Mouse (Mus musculus): Measurements from ENCODE around the gene Akp3. TPM values are rescaled to one million over a fixed set of nuclear protein-coding genes. Genes with fewer than 3 reads are reported as not detected.

The Akp3 gene
- total RNA-seq (2021), result not detected

DNA sequence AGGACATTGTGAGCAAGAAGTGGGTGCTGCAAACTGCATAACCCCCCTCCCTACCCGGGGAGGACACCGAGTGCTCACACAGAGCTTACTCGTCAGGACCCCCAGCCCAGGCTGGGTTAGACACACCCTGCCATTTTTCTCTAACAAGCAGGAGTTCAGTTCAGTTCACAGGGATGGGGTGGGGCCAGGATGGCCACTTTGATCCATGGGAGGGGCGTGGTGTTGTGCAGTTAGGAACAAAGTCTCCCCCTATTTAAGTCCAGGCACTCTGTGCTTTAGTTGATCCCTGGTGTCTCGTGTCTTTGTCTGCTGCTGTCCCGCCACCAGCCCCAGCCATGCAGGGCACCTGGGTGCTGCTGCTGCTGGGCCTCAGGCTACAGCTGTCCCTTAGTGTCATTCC lies at the start of gene Akp3:
Gene Akp3, plus strand, starts transcription at position 301 of the 400 bp plus-strand sequence.
- intact Hi-C loops (cut with DNase I), result no loop called here

DNA sequence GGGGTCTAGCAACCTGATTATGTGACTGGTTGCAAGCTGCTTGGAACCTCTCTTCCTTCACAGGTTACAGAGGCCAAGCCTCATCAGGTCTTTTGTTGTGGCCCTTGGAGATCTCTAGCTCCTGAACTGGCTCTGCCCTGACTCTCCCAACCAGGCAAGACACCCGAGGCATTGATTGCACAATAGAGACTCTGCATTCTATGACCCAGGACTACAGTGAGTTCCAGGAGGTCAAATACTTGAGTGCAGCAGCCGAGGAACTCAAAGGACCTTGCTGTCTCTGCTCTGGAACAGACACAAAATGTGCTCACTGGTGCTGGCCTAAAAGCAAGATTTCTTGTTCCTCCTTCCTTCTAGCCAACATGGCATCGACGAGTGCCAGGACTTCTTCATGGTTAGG lies 38.6 kb upstream of the Akp3 start:
- intact Hi-C loops (cut with DNase I), result no loop called here
- DNase-seq, result no peak

More for the DNA sequence above, at the start of gene Akp3:
- no peak for DNase-seq

DNA sequence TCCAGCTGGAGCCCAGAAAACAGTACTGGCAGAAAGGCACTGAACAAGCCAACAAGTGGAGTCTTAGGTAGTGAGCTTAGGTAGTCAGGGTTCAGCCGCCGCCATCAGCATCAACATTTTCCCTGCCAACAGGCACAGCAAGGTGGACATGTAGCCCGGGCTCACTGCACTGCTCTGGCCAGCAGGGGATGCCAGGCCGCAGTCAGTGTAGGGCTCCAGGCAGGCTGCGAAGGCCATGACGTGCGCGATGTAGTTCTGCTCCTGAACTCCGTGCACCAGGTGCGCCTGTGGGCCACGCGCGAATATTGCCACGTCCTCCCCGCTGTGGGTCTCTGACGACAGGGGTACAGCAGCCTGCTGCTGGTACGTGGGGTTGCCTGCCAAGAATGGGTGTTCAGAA lies 37.8 kb upstream of the Akp3 start:
- intact Hi-C loops (cut with DNase I), result no loop called here
- DNase-seq, result no peak

DNA sequence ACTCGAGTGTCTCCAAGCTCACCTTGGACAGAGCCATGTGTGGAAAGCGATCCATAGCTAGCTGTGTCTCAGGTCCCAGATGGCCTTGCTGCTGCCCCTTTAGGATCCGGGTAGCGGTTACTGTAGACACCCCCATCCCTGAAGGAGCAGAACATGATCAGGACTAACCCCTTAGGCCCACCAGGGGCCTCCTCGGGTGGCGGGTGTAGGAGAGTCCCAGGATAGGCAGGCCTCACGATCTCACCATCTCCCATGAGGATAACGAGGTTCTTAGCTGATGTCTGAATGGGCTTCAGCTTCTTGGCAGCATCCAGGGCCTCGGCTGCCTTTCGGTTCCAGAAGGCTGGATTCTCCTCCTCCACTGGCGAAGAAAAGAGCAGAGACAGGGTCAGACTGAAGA lies 35.5 kb upstream of the Akp3 start:
- intact Hi-C loops (cut with DNase I), result no loop called here
- no peak for DNase-seq

DNA sequence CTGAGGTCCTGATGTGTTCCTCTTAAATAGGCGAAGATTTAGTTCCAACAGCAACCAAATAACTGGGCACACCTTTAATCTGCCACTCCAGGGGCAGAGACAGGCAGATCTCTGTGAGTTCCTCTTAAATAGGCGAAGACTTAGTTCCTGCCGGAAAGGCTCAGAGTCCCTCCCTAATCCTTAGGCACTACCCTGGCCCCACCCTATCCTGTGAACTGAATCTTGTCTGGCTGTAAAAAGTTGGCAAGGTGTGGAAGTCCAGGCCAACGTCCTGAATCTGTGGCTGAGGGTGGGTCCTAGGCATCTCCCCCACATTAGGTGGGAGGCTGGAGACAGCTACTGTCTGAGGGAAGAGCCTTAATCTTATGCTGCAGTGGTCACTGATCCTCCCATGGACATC lies 34.9 kb upstream of the Akp3 start, which contains the start of gene Alppl2:
Gene Alppl2, minus strand, starts transcription at position 101 of the 400 bp plus-strand sequence.
- intact Hi-C loops (cut with DNase I), result no loop called here
- DNase-seq, result no peak

DNA sequence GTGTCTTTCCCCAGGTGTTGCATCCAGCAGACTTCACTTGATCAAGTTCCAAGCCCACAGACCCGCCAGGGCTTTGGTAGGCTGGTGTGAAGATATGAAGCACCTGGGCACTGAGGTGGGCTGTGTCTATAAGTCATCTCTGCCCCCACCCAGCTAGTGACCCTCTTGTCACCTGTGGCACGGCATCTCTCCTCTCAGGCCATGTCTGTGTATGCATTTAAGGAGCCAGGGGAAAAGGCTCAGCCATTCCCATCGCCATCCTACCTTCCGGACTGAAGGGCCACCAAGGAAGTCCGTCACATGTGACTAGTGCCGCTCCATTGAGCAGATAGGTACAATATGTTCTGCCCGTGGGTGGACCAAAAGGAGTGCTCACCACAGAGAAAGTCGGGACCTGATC lies 29.1 kb upstream of the Akp3 start:
- DNase-seq, result no peak

DNA sequence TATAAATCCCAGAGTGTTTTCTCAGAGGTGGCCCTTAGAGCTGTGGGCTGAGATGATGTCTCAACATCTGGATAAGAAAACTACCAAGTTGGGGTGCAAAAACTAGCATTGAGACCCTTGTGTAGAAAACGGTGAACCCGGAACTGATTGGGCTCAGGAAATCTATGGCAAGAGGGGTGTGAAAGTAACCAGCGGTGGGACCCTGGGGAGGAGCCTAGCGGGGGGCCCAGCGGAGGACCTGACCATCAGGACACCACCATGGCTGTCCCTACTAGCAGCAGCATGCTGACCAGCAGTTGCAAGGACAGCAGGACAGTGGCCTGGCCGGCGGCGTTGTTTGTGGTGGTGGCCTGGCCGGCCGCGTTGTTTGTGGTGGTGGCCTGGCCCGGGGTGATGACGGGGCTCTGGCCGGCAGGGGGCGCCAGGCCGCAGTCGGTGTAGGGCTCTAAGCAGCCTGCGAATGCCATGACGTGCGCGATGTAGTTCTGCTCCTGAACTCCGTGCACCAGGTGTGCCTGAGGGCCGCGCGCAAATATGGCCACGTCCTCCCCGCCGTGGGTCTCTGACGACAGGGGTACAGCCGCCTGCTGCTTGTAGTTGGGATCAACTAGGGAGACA lies 26.3 kb upstream of the Akp3 start:
- peak; percentile 55 to 65 for DNase-seq
- intact Hi-C loops (cut with DNase I), result loop anchor here (1.0 kb wide), 1 partner anchor 89 kb away; no protein-coding TSS in a partner anchor

More for the DNA sequence above, 29.1 kb upstream of the Akp3 start:
- intact Hi-C loops (cut with DNase I), result no loop called here

DNA sequence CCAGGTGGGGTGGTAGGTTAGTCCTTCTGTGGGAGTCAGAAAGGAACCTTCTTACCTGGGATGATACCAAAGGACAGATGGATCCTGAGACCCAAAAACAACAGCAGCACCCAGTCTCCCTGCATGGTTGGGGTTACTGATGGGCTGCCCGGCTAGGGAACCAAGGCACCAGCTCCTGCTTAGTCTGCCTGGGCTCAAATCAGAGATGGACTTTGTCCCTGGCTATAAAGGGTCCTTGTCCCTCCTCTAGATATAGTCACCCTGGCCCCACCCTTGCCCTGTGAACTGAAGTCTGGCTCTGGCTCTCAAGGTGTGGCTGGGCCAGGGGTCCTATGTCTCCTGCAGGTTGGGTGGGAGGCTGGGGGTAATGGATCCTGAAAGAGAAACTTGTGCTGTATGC lies 23.4 kb upstream of the Akp3 start, which contains the start of gene Alpi:
Gene Alpi, minus strand, starts transcription at position 196 of the 400 bp plus-strand sequence.
- DNase-seq, result no peak
- intact Hi-C loops (cut with DNase I), result no loop called here

DNA sequence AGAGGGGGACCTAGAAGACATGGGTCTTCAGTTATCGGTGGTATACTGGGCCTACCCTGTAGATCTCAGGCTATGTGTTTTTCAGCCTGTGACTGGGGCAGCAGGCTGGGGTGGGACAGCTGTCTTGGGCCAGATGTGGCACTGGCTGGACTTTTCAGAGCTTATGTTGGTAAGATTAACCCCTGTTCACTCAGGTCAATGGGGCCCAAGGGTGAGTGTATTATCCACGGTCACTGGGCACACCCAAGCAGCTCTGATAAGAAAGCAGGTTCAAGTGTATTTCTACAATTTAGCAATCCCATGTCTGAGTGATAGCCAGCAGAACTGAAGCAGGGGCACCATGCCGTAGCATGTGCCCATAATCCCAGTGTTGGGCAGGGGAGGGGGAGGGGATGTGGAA lies 22.7 kb upstream of the Akp3 start:
- intact Hi-C loops (cut with DNase I), result no loop called here
- no peak for DNase-seq

DNA sequence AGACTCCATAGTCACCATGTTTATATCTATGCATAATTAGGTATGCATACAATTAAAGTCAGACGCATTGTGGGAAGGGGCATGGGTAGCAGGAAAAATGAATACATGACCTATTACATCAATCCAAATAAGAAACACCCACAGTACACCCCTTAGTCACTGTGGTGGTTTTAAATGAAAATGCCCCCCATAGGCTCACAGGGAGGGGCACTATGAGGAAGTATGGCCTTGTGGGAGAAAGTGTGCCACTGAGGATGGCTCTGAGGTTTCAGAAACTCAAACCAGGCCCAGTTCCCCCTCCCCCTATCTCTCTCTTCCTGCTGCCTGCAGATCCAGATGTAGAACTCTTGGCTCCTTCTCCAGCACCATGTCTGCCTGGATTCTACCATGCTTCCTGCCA lies 20.8 kb upstream of the Akp3 start:
- DNase-seq, result no peak
- intact Hi-C loops (cut with DNase I), result no loop called here

DNA sequence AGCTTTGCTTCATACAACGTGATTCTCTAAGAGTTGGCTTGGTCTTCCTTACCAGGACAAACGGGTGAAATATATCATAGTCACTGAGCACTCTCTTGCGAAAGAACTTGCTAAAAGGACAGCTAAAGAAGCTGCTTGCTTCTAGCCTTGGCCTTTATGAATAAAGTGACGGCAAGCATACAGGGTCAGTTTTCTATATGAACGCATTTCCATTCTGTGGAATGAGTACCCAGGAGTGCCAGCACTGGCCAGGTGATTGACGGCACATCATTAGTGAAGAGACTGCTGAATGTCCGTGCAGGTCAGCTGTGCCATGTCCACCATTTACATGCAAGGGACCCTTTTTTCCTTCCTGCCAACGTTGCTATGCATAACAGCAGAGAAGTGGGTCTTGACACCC lies 18.2 kb upstream of the Akp3 start:
- DNase-seq, result no peak
- intact Hi-C loops (cut with DNase I), result no loop called here

DNA sequence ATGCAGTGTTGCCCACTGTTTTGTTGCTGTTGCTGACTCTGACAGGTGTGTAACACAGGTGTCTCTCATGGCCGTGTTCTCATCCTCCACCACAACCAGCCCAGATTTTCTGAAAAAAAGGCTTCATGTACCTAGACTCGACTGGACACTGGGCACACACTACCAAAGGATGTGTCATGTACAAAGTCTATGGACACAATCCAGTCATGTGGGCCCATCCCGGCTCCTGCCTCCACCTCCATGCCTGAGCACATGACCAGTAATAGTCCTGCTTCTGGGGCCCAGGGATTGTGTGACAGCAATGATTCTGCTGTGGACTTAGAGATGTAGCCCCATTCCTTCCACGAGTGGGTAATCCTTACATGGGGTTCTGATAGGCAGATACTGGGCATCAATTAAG lies 16.2 kb upstream of the Akp3 start:
- DNase-seq, result no peak
- intact Hi-C loops (cut with DNase I), result no loop called here

DNA sequence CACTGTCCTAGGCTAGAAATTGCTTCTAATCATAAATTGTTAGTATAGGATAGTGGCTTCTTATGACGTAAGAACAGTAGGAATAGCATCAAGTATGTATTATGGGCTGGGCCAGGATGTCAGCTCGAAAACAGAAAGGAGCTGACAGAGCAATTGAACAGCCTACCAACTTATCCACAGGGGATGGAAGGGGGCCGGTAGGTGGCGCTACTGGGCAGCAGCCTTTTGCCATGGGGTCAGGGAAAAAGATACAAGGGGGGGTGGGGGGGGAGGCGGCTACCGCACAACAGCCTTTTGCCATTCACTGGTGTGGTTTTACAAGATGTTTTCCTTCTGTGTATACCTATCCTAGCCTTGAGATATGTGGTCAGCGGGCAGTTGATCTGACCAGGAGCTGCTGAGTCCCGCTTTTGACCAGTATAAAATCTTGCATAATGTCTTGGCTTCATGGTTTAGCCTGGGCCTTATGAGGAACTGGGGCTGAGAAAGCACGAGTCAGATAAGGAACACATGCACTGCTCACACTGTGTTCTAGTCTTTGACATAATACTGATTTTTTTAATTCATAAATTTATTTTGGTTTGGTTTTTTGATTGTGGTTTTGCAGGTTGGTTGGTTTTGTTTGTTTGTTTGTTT lies 12.9 kb upstream of the Akp3 start:
- peak in 1 of 2 experiments; percentile 23 for DNase-seq

DNA sequence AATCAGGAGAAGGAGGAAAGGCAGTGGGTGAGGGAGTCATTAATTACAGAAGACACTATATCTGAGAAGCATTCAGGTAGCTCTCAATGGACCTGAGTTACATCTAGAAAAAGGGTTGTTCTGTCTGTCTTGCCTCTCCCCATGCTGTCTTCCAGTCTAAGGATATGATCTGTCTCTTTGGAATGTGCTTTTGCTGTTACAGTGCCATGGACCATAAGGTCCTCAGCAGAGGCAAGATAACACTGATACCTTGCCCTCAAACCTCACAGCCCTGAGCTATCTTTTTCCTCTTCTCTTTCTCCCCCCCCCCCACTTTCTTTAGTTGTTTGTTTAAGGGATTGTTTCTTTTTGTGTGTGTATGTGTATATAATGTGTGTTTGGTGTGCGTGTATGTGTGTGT lies 10.0 kb upstream of the Akp3 start:
- DNase-seq, result no peak
- intact Hi-C loops (cut with DNase I), result no loop called here

More for the DNA sequence above, 12.9 kb upstream of the Akp3 start:
- intact Hi-C loops (cut with DNase I), result no loop called here

DNA sequence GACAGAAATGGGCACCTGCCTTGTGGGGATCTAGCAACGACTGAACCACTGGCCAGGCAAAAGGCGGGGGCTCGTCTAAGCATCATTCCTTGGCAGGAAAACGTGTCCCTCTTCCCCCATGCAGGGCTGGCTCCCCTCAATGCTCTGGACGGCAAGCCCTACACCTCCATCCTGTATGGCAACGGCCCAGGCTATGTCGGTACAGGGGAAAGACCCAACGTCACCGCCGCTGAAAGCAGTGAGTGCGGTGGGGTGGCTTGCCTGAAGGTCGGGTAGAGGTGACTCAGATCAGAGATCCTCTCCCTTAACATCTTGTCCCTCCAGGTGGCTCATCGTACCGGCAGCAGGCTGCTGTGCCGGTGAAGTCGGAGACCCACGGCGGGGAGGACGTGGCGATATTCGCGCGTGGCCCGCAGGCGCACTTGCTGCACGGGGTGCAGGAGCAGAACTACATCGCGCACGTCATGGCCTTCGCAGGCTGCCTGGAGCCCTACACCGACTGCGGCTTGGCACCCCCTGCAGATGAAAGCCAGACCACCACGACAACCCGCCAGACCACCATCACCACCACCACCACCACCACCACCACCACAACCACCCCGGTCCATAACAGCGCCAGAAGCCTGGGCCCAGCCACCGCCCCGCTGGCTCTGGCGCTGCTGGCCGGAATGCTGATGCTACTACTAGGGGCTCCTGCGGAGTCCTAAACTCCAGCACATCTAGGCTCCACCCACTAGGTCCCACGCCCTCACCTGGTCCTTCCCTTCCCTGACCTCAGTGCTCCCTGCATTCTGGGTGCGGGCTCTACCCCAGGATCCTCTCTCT lies 2.6 kb downstream of the Akp3 start:
- peak in 1 of 2 experiments; percentile 5 for DNase-seq
- intact Hi-C loops (cut with DNase I), result no loop called here

DNA sequence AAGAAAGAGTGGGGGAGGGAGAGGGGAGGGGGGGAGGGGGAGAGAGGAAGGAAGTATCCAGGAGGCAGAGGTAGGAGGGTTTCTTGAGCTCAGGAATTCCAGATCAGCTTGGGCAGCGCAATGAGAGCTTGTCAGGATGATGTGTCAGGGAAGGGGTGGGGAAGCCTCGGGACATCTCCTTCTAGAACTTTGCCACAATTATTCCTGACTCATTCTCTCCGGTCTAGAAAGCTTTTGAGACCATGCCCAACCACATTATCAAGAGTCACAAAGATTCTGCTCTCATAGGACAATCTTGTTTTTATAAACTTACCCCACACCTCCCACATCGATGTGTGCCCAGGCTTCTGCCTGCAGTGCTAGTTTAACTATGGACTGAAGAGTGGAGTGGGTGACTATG lies 7.0 kb downstream of the Akp3 start:
- intact Hi-C loops (cut with DNase I), result no loop called here
- no peak for DNase-seq

DNA sequence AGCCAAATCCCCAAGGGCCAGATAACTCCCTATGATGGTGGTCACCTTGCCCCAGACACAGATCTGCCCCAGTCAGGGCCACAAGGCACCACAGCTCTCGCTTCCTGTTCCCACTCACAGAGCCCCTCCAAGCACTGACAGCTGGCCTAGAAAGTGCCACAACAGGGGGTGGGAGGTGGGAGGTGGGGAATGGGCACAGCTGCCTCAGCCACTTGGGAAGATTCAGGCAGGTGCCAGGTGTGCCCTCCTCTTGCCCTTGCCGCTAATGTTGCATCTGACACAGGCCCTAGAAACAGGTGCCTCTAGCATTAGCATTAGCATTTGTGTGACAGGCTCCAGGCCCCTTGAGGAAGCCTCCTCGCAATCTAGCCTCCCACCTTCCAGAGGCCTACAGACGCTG lies 16.8 kb downstream of the Akp3 start:
- intact Hi-C loops (cut with DNase I), result no loop called here
- DNase-seq, result no peak

DNA sequence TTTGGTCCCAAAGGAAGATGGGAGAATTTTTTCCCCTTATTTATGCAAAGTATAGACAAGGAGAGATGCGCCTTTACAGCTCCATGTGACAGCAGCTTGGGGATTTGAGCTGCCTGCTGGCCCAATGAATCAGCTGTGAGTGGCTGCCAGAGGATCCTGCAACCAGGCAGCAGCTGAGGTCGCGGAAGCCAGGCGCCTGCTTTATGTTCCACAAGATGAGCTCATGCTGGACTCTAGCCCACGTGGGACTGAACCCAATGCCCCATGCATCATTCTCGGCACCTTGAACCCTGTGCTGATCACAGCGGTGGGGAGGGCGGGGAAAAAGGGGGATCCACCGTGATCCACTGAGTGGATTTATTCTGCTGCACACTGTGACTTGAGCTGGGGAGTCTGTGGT lies 17.7 kb downstream of the Akp3 start:
- intact Hi-C loops (cut with DNase I), result no loop called here
- no peak for DNase-seq

DNA sequence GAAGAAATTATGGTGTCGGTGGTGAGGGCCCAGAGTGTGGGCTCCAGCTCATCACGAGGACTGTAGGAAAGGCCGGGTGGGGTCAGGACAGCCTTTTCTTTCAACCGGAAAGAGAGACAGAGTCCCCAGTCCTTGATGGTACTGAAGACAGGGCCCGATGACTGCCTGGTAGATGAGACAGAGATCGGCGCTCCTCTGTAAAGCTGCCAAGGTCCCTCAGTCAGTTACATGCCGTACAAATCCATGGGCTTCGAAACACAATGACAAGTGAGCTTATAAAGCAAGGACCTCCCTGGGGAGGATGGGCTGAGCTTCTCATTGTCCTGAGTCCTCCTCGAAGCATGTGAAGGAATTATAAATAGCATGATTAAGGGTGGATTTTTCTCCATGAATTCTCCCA lies 18.4 kb downstream of the Akp3 start:
- intact Hi-C loops (cut with DNase I), result no loop called here
- DNase-seq, result no peak

DNA sequence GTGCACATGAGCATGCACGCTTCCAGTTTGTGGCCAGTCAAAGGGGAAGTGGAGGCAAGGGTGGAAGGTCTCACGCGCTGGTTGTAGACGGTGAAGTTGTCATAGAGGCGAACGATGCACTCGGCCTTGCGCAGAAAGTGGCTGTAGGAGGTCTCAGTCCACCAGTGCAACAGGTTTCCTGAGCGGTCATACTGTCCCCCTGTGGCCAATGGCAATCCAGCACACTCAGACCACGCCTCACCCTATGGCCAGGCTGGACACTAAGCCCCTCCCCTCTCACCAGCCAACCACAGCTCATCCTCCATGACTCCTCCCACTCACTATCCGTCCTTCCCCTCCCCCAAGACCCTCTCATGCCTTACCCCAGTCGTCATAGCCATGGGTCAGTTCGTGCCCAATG lies 24.6 kb downstream of the Akp3 start:
- intact Hi-C loops (cut with DNase I), result no loop called here
- no peak for DNase-seq

DNA sequence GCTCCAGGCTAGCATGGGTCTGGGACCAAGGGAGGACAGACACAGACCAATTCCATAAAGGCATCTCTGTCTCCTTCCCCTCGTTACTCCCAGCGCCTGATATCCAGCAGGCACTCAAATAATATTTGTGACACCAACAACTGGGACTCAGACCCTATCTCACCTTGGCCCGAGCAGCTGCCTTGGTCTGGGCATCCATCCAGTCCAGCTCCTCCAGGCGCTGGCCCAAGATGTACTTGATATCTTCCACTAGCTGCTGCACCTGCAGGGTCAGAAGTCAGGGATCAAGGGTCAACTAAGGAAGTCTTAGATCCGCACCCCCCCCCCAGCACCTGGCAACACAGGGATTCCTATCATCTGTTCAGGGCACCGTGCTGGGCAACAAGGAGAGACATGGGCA lies 26.5 kb downstream of the Akp3 start:
- DNase-seq, result no peak
- intact Hi-C loops (cut with DNase I), result no loop called here

All from heart, postnatal 36 days (tissue).